Mouse (Mus musculus): ENCODE data around the gene Stk38.

DNA sequence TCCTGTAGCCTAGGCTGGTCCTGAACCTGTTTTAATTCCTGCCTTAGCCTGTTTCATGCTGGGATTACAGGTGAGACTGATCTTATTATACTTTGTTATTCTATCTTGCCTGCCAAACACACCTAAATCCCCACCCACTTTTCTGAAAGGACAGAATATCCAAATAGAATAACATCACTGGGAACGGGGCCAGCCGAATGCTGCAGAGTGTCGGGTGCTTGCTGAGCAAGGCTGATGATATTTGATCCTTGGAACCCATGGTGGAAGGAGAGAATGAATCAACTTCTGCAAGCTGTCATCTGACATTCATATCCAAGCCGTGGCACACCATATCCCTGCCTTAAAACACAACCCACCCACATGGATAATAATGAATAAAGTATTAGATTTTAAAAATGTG, 59.1 kb downstream of the Stk38 start:
- TF ChIP-seq CTCF (IDR thresholded peaks at IDR 0.05; ENCODE audit: borderline replicate concordance, control insufficient read depth, extremely low read depth, insufficient read depth, low read length, poor library complexity) (no peak), POLR2A (IDR thresholded peaks at IDR 0.05; ENCODE audit: control insufficient read depth, extremely low read depth, insufficient read depth, low read length, poor library complexity) (no peak)

Data from thymus, adult 2 months (tissue).